Mouse (Mus musculus) hindbrain, embryonic 10.5 days (tissue): Measurements from ENCODE around the gene Cage1. TPM values are rescaled to one million over a fixed set of nuclear protein-coding genes. Genes with fewer than 3 reads are reported as not detected.

ENCODE experiments used
- DNase-seq: peaks from one replicate; pipeline ENCODE4 v3.0.0-alpha.2; 2017; ENCODE audit warnings: low spot score
- H3K27ac ChIP-seq: fragments of 300-500 bp; sonication (generic); 2 replicates; pipeline ENCODE4 v1.5.1; 2016; ENCODE audit warnings: mild to moderate bottlenecking, moderate library complexity
- H3K27me3 ChIP-seq: fragments of 300-500 bp; sonication (generic); 2 replicates; pipeline ENCODE4 v1.6.1; 2016; ENCODE audit warnings: mild to moderate bottlenecking; ENCODE audit not compliant: poor library complexity, insufficient read depth, severe bottlenecking
- H3K36me3 ChIP-seq: fragments of 300-500 bp; sonication (generic); 2 replicates; pipeline ENCODE4 v1.6.1; 2016; ENCODE audit warnings: mild to moderate bottlenecking, moderate library complexity
- H3K4me1 ChIP-seq: fragments of 300-500 bp; sonication (generic); replicated peaks from 2 replicates; pipeline ENCODE4 v1.6.1; 2016; ENCODE audit warnings: mild to moderate bottlenecking
- H3K4me3 ChIP-seq: fragments of 300-500 bp; sonication (generic); 2 replicates; pipeline ENCODE4 v1.5.1; 2016; ENCODE audit warnings: mild to moderate bottlenecking, moderate library complexity
- H3K9me3 ChIP-seq: fragments of 300-500 bp; sonication (generic); 2 replicates; pipeline ENCODE4 v1.6.1; 2016; ENCODE audit warnings: mild to moderate bottlenecking, moderate library complexity
- WGBS: fragments of 180-500 bp; shearing (Covaris S2); methylation state at CpG from one replicate; pipeline ENCODE4 v1.1.7; 2016; 5-methylcytosine and 5-hydroxymethylcytosine counted together
- polyA plus RNA-seq: library from polyadenylated mRNA; unstranded; fragments of >200 nt; fragmentation: Nextera tagmentation; extraction: Ambion mirVana; gene quantifications from 2 replicates; pipeline ENCODE4 v1.2.1, GENCODE M21; 2016

The Cage1 gene
- polyA plus RNA-seq, 1 experiment from 2014 or later, result 0.75 TPM

DNA sequence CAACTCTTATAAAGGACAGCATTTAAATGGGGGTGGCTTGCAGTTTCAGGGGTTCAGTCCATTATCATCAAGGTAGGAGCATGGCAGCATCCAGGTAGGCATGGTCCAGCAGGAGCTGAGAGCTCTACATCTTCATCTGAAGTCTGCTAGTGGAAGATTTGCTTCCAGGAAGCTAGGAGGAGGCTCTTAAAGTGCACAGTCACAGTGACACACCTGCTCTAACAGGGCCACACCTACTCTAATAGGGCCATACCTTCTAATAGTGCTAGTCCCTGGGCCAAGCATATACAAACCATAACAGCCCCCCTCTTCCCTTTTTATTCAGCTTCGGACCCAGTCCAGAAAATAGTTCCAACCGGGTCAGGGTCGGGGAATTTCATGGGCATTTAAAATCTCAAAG, 37.2 kb downstream of the Cage1 start:
- H3K9me3 ChIP-seq, result no peaks in the 10 kb centered on the region
- no peak overlapping the region for H3K27ac ChIP-seq
- WGBS, result 79% methylated on average over 3 of the region's 3 CpGs
- H3K36me3 ChIP-seq, result no peaks in the 10 kb centered on the region
- H3K4me1 ChIP-seq, result no peaks in the 10 kb centered on the region
- peaks cover 6% of the 10 kb centered on the region; the same call in 1 of the 2 replicates for H3K27me3 ChIP-seq
- no peak for DNase-seq
- H3K4me3 ChIP-seq, result no peak overlapping the region

DNA sequence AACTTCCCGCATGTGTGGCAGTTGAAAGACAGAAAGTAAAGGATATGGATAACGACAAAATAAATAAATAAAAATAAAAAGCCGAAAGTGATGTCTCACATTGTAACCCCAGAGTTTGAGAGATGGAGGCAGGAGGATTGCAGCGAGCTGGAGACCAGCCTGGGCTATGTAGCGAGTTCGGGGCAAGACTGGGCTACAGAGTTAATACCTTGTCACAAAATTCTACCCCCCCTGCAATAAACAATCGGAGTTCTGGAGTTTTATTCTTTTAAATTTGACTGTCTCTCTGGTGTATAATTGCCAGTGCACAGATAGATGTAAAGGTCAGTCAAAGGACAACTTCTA, 42.5 kb downstream of the Cage1 start:
- no peak for DNase-seq
- Histone ChIP-seq H3K4me1 (peaks cover 14% of the 10 kb centered on the region), H3K27me3 (0 out of 2 replicates have a peak, but pooled peaks cover 6% of the 10 kb centered on the region), H3K36me3 (peaks cover 26% of the 10 kb centered on the region), H3K4me3 (peak overlapping the region; percentile 94), H3K27ac (peak overlapping the region; percentile 98), H3K9me3 (no peaks in the 10 kb centered on the region)
- WGBS, result 23% methylated on average over 7 of the region's 7 CpGs

- peak within 1 kb of the TSS; percentile 94 for H3K4me3 ChIP-seq
- under 1% methylated on average over 88 of the region's 89 CpGs for WGBS
Observed at GRCm38 (mm10) chr13:37993704-37994404, 43.0 kb downstream of the Cage1 start, which contains the start of gene Ssr1. Gene Ssr1 (minus strand): TSS chr13:37994217.

DNA sequence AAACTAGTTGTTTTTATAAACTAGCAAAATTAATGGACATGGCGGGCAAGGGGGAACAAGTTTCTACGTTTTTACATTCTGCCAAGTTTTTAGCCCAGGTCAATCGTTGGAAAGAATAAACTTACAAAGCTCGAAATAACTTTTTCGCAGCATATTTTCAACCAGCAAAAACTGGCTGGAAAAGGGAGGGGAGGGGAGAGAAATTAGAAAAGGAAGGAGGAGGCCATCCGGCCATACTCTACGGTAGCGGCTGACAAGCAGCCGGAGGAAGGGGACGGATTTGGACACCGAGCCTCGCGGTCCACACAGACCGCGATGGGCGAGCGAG, 43.5 kb downstream of the Cage1 start:
- peaks cover 36% of the 10 kb centered on the region for H3K36me3 ChIP-seq
- peaks cover 14% of the 10 kb centered on the region for H3K4me1 ChIP-seq
- H3K4me3 ChIP-seq, result peak overlapping the region; percentile 94
- peak overlapping the region; percentile 98 for H3K27ac ChIP-seq
- no peaks in the 10 kb centered on the region for H3K9me3 ChIP-seq
- DNase-seq, result no peak
- 0 out of 2 replicates have a peak, but pooled peaks cover 2% of the 10 kb centered on the region for H3K27me3 ChIP-seq
- WGBS, result under 1% methylated on average over 17 of the region's 17 CpGs

More at GRCm38 (mm10) chr13:37993704-37994404, 43.0 kb downstream of the Cage1 start, which contains the start of gene Ssr1:
- DNase-seq, result peak; percentile 94
- Histone ChIP-seq H3K27ac (peak within 1 kb of the TSS; percentile 98), H3K36me3 (peaks cover 31% of the 10 kb centered on the region), H3K4me1 (peaks cover 14% of the 10 kb centered on the region), H3K9me3 (no peaks in the 10 kb centered on the region), H3K27me3 (0 out of 2 replicates have a peak, but pooled peaks cover 2% of the 10 kb centered on the region)

DNA sequence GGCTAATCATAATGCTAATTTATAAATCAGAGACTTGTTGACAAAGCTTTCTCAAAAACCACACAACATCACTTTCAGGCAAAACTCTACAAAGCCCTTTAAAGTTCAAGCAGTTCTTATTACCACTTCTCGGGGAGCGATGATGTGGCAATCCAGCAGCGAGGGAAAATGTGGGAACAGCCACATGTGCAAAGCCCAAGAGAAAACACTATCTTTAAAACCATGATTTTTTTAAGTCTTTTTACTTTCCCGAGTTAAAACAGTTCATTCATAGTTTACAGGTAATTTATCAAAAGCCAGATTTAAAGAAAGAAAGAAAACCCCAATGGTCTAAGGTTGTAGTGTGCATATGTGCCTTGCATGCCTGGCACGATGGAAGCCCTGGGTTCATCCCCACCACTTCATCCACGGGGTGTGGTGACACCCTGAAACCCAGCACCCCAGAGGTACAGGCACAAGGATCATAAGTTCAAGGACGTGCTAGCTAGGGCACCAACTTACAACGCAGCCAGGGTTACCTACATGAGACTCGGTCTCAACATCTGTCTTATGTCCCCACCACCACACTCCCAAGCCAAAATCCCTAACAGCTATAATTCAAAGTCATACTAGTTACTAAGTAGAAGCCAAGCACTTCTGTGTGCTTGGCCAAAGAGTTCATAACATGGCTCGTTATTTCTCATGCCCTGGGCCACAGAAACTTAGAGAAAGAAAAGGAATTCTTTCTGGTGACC, 44.1 kb downstream of the Cage1 start:
- Histone ChIP-seq H3K36me3 (peaks cover 41% of the 10 kb centered on the region), H3K4me1 (peaks cover 14% of the 10 kb centered on the region), H3K27me3 (0 out of 2 replicates have a peak, but pooled peaks cover 2% of the 10 kb centered on the region), H3K9me3 (no peaks in the 10 kb centered on the region), H3K27ac (peak overlapping the region; percentile 98), H3K4me3 (peak overlapping the region; percentile 94)
- DNase-seq, result no peak
- WGBS, result 22% methylated on average over 10 of the region's 10 CpGs

DNA sequence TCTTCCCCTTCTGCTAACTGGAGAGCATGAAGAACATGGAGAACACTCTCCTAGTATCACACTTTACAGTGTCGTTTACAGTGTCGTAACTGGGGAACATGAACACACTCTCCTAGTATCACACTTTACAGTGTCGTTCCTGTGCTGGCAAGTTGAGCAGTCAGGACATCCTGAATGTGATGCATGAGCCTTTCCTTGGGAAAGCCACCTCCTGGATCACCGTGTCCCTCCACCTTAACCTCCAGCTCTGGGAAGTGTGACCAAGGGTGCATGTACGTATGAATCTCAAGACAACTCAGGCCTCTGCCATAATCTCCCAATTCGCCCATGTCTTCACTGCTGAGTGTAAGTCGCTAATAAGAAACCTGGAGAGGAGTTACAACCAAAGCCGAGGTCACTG, 47.2 kb downstream of the Cage1 start:
- H3K27ac ChIP-seq, result no peak overlapping the region
- H3K9me3 ChIP-seq, result no peaks in the 10 kb centered on the region
- 91% methylated on average over 8 of the region's 8 CpGs for WGBS

DNA sequence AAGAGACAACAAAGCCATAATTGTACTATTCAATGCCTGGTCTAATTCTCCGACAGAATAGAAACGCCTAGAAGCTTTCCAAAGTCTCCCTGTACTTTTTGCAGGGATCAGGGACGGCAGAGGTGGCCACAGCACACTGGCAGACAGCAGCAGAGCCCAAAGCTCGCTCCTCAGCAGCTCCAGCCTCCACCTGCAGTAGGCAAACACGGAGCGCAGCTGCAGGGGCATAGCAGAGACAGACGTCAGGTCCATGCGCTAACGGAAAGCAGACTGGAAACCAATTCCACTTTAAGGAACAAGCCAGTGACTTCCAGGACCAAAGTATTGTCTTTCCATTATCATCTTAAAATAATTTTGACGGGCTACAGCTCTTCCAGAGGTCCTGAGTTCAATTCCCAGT, 50.7 kb downstream of the Cage1 start:
- Histone ChIP-seq H3K27ac (no peak overlapping the region), H3K27me3 (no peaks in the 10 kb centered on the region), H3K36me3 (peaks cover 100% of the 10 kb centered on the region), H3K4me1 (no peaks in the 10 kb centered on the region), H3K4me3 (no peak overlapping the region), H3K9me3 (no peaks in the 10 kb centered on the region)
- no peak for DNase-seq
- WGBS, result 90% methylated on average over 10 of the region's 10 CpGs

More for the DNA sequence above, 47.2 kb downstream of the Cage1 start:
- no peak overlapping the region for H3K4me3 ChIP-seq
- no peaks in the 10 kb centered on the region for H3K27me3 ChIP-seq
- H3K4me1 ChIP-seq, result peaks cover 14% of the 10 kb centered on the region
- peaks cover 72% of the 10 kb centered on the region for H3K36me3 ChIP-seq
- no peak for DNase-seq

DNA sequence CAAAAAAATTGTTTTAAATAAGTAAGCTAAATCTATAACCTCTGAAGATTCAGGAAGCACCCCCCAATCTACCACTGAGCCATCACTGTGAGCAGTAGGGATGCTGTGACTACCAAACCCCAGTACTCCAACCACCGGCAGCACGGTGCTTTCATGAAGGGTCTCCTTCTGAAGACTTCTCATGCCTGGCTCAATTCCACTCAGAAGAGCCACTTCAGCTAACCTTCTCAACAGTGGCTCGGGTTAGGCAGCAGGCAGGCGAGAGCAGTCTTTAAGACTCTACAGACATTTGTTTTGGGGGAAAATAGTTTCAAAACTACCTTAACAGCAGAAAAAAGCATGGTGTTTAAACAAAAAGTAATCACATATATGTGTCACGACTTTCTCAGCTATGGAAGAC, 55.8 kb downstream of the Cage1 start:
- Histone ChIP-seq H3K36me3 (peaks cover 100% of the 10 kb centered on the region), H3K9me3 (no peaks in the 10 kb centered on the region), H3K4me3 (no peak overlapping the region), H3K27me3 (no peaks in the 10 kb centered on the region), H3K27ac (no peak overlapping the region), H3K4me1 (no peaks in the 10 kb centered on the region)
- no peak for DNase-seq
- 91% methylated on average over 5 of the region's 5 CpGs for WGBS

- 96% methylated on average over 10 of the region's 10 CpGs for WGBS
- DNase-seq, result no peak
- H3K36me3 ChIP-seq, result peaks cover 100% of the 10 kb centered on the region
Observed at GRCm38 (mm10) chr13:37980346-37980745, 56.5 kb downstream of the Cage1 start.

GRCm38 (mm10) chr13:37979506-37979905, 57.4 kb downstream of the Cage1 start:
- no peak overlapping the region for H3K4me3 ChIP-seq
- peaks cover 99% of the 10 kb centered on the region for H3K36me3 ChIP-seq
- no peaks in the 10 kb centered on the region for H3K9me3 ChIP-seq
- no peak for DNase-seq
- H3K4me1 ChIP-seq, result no peaks in the 10 kb centered on the region
- H3K27me3 ChIP-seq, result no peaks in the 10 kb centered on the region
- no peak overlapping the region for H3K27ac ChIP-seq
- 91% methylated on average over 12 of the region's 12 CpGs for WGBS

More at GRCm38 (mm10) chr13:37980346-37980745, 56.5 kb downstream of the Cage1 start:
- H3K4me1 ChIP-seq, result no peaks in the 10 kb centered on the region
- no peaks in the 10 kb centered on the region for H3K9me3 ChIP-seq
- no peaks in the 10 kb centered on the region for H3K27me3 ChIP-seq
- H3K27ac ChIP-seq, result no peak overlapping the region
- no peak overlapping the region for H3K4me3 ChIP-seq

- WGBS, result 92% methylated on average over 5 of the region's 5 CpGs
- H3K4me1 ChIP-seq, result no peaks in the 10 kb centered on the region
- H3K36me3 ChIP-seq, result peaks cover 58% of the 10 kb centered on the region
- H3K4me3 ChIP-seq, result no peak overlapping the region
- no peak overlapping the region for H3K27ac ChIP-seq
- no peaks in the 10 kb centered on the region for H3K27me3 ChIP-seq
- DNase-seq, result no peak
- no peaks in the 10 kb centered on the region for H3K9me3 ChIP-seq
Observed at GRCm38 (mm10) chr13:37974731-37975130, 62.1 kb downstream of the Cage1 start.

- 89% methylated on average over 6 of the region's 6 CpGs for WGBS
- Histone ChIP-seq H3K36me3 (peaks cover 51% of the 10 kb centered on the region), H3K4me3 (no peak overlapping the region), H3K4me1 (peaks cover 4% of the 10 kb centered on the region; the same call in 1 of the 2 replicates), H3K9me3 (no peaks in the 10 kb centered on the region), H3K27me3 (no peaks in the 10 kb centered on the region), H3K27ac (no peak overlapping the region)
- DNase-seq, result no peak
Observed at GRCm38 (mm10) chr13:37974036-37974435, 62.8 kb downstream of the Cage1 start.

- Histone ChIP-seq H3K9me3 (no peaks in the 10 kb centered on the region), H3K27me3 (no peaks in the 10 kb centered on the region), H3K36me3 (peaks cover 21% of the 10 kb centered on the region), H3K27ac (no peak overlapping the region), H3K4me1 (peaks cover 25% of the 10 kb centered on the region), H3K4me3 (no peak overlapping the region)
- 83% methylated on average over 11 of the region's 11 CpGs for WGBS
- DNase-seq, result no peak
Observed at GRCm38 (mm10) chr13:37970887-37971530, 65.9 kb downstream of the Cage1 start.
